Mouse (Mus musculus): ENCODE measurements at regions not wholly inside any gene's neighbourhood (a gene's known extent, or its start where the extent isn't known, plus 50 kb on each side); places are given as distances from the start of the nearest gene placed in this dataset.

- no peak for TF ChIP-seq CTCF (IDR thresholded peaks at IDR 0.05; ENCODE audit: low read depth, low read length)
- TF ChIP-seq POLR2A (IDR thresholded peaks at IDR 0.05; ENCODE audit: borderline replicate concordance, low read depth, low read length), result no peak
These were observed 219.0 kb downstream of the Nfkbiz start for GRCm38 (mm10) chr16:55619731-55620130.

All from bone marrow macrophage, adult 2 months (primary cell).